Mouse (Mus musculus) spleen, embryonic (tissue): ENCODE data around the gene Gm7102.
"Not testable (repeated sequence)": the region's sequence is repeated elsewhere in the genome, so short reads cannot be mapped to it uniquely, and the experiment has no call there.

ENCODE experiments used
- CTCF ChIA-PET: fragments of 350-600 bp; sonication (Branson Sonifier 250); formaldehyde crosslinking; loops from one replicate; lab custom pipeline; 2022; lab: Charles Lee

Gm7102 gene

GRCm38 (mm10) chr19:61175756-61176324 is at the start of gene Gm7102:
Gm7102 (minus strand) TSS chr19:61176309.
- CTCF ChIA-PET = no interaction called here

- CTCF ChIA-PET = interaction anchor here (0.6 kb wide), 1 partner anchor 466 kb away, joined by 14 read pairs; no protein-coding TSS in a partner anchor
These were observed 48.8 kb upstream of the Gm7102 start for GRCm38 (mm10) chr19:61224678-61225525.

GRCm38 (mm10) chr19:61223706-61224328 is 47.7 kb upstream of the Gm7102 start:
- CTCF ChIA-PET = no interaction called here

- CTCF ChIA-PET = not testable (repeated sequence)
These were observed 31.4 kb upstream of the Gm7102 start for GRCm38 (mm10) chr19:61207506-61207905.

GRCm38 (mm10) chr19:61199836-61200235 is 23.7 kb upstream of the Gm7102 start:
- CTCF ChIA-PET = interaction anchor here (0.9 kb wide), 1 partner anchor 65 kb away, joined by 3 read pairs; no protein-coding TSS in a partner anchor

GRCm38 (mm10) chr19:61199316-61199715 is 23.2 kb upstream of the Gm7102 start:
- CTCF ChIA-PET = interaction anchor here (0.7 to 0.9 kb wide), 3 partner anchors 30 to 303 kb away, joined by 3 to 9 read pairs (median 5); no protein-coding TSS in a partner anchor

DNA sequence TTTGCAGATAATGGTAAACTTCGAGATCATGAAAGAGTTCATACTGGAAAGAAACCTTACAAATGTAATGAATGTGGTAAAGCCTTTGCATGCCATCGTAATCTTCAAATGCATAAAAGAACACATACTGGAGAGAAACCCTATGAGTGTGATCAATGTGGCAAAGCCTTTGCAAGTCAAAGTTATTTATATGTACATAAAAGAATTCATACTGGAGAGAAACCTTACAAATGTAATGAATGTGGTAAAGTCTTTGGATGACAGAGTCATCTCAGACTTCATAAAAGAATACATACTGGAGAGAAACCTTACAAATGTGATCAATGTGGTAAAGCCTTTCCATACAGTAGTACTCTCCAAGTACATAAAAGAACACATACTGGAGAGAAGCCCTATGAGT is 7.5 kb upstream of the Gm7102 start, which contains the start of gene Gm6020:
TSS of gene Gm6020 (plus strand) at position 301 of the 400 bp plus-strand sequence.
- CTCF ChIA-PET = not testable (repeated sequence)

- CTCF ChIA-PET = no interaction called here
These were observed 24.2 kb downstream of the Gm7102 start for GRCm38 (mm10) chr19:61151701-61152420.

GRCm38 (mm10) chr19:61151372-61151700 is 24.8 kb downstream of the Gm7102 start:
- CTCF ChIA-PET = no interaction called here

DNA sequence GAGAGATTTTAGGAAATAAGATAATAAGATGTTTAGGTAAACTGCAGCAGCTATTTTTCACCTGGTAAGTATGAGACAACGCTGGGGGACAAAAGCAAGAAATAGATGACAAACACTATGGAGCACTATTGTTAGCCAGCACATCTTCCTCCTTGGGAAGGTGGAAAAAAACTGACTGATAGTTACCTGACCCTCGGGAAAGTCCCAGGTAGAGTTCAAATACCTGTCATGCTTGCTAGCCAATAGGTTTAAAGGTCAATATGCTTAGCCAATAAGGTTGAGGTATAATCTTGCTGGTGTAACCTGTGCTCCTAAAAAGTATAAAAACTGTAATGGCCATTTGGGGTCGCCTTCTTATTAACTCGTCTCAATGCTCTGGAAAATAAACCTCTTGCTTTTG is 34.8 kb downstream of the Gm7102 start:
- CTCF ChIA-PET = interaction anchor here (1.6 kb wide), 1 partner anchor 9 kb away, joined by 6 read pairs; no protein-coding TSS in a partner anchor

DNA sequence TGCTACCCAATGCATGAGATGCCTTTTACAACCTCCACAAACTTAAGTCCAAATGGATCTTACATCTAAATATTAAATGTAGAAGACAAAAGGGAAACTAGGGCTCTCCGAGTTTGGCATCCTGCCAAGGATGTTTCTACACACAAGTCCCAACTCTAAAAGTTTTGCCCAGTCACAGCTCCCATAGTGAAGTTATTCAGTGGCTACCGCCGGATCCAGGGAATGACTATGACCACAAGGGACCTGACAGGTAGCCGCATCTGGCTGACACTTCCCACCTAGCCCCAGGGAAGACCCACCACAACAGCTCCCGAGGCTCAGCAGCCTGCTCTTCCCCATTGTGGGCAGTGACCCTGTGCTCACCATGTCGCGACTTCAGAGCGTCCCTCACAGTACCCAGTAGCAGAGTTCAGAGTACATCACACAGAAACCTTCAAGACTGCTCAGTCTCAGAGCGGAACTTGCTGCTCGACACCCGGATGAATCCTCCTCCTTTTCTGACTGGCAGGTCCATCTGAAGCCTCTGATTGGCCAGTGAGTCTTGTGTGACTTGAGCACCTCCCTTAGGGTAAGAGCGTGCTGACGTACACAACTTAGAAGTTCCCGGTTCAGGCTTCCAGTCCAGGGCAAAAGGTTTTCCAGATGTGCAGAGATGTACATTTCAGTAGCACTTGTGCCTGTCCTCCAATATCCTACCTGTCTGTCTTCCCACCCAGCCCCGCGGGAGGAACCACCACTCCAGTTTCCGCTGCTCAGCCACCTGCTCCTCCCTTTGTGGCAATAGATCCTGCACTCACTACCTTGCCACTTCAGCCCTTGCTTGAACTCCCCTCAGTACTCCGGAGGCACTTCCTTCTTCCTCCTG is 35.5 kb downstream of the Gm7102 start, which contains the start of gene Zfp950:
TSS of gene Zfp950 (minus strand) at position 499 of the 865 bp plus-strand sequence.
- CTCF ChIA-PET = no interaction called here

- CTCF ChIA-PET = no interaction called here
These were observed 37.5 kb downstream of the Gm7102 start for GRCm38 (mm10) chr19:61138655-61139054.

DNA sequence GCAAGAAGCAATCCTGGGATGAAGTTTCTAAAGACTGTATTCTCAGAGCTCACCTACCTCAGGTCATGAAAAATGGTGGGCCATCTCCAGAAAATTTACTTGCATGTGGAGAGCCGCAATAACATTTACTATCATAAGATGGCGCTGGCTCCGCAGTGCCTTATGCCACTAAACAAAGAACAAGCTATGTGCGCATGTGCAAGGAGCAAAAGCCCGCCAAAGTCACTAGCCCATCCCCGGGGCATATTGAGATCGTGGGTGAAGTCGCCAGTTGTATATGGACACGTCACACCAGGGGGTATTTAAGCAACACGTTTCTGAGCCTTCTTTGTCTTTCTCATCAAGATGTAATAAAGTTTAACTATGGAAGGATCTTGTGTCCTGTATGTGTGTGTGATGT is 45.0 kb downstream of the Gm7102 start:
- CTCF ChIA-PET = interaction anchor here (1.0 kb wide), 1 partner anchor 14 kb away, joined by 3 read pairs; no protein-coding TSS in a partner anchor
